Mouse (Mus musculus) lung, postnatal 25 days (tissue): ENCODE measurements around the gene D330020A13Rik.
A peak's percentile ranks its signal among the peaks of the same experiment; 100 is the strongest.

Experiments
- DNase-seq: peaks from one replicate; pipeline ENCODE4 v3.0.0; 2022; ENCODE audit warnings: low spot score

D330020A13Rik gene

GRCm38 (mm10) chr6:120294056-120294784 is at the start of gene D330020A13Rik, which contains the start of gene B4galnt3:
D330020A13Rik (plus strand) TSS chr6:120294364.
B4galnt3 (minus strand) TSS chr6:120294559.
- DNase-seq: no peak

- DNase-seq: no peak
Observed at GRCm38 (mm10) chr6:120246676-120247075, 47.5 kb upstream of the D330020A13Rik start.

- DNase-seq: no peak
Observed at GRCm38 (mm10) chr6:120249831-120250230, 44.3 kb upstream of the D330020A13Rik start.

GRCm38 (mm10) chr6:120251010-120251409 is 43.2 kb upstream of the D330020A13Rik start:
- no peak for DNase-seq

- DNase-seq: no peak
Observed at GRCm38 (mm10) chr6:120252741-120253140, 41.4 kb upstream of the D330020A13Rik start.

GRCm38 (mm10) chr6:120254640-120255039 is 39.5 kb upstream of the D330020A13Rik start:
- DNase-seq: no peak

- no peak for DNase-seq
Observed at GRCm38 (mm10) chr6:120255144-120255543, 39.0 kb upstream of the D330020A13Rik start.

- DNase-seq: no peak
Observed at GRCm38 (mm10) chr6:120255701-120256100, 38.5 kb upstream of the D330020A13Rik start.

- no peak for DNase-seq
Observed at GRCm38 (mm10) chr6:120256431-120256935, 37.7 kb upstream of the D330020A13Rik start.

- DNase-seq: no peak
Observed at GRCm38 (mm10) chr6:120259481-120259880, 34.7 kb upstream of the D330020A13Rik start.

- DNase-seq: no peak
Observed at GRCm38 (mm10) chr6:120262886-120263531, 31.2 kb upstream of the D330020A13Rik start.

- no peak for DNase-seq
Observed at GRCm38 (mm10) chr6:120263608-120264007, 30.6 kb upstream of the D330020A13Rik start.

GRCm38 (mm10) chr6:120264151-120264550 is 30.0 kb upstream of the D330020A13Rik start:
- DNase-seq: no peak

- no peak for DNase-seq
Observed at GRCm38 (mm10) chr6:120274181-120274580, 20.0 kb upstream of the D330020A13Rik start.

GRCm38 (mm10) chr6:120274887-120275286 is 19.3 kb upstream of the D330020A13Rik start:
- no peak for DNase-seq

GRCm38 (mm10) chr6:120275301-120275700 is 18.9 kb upstream of the D330020A13Rik start:
- DNase-seq: no peak

GRCm38 (mm10) chr6:120276874-120277449 is 17.2 kb upstream of the D330020A13Rik start:
- no peak for DNase-seq

- no peak for DNase-seq
Observed at GRCm38 (mm10) chr6:120287279-120287678, 6.9 kb upstream of the D330020A13Rik start.

- DNase-seq: no peak
Observed at GRCm38 (mm10) chr6:120288541-120288940, 5.6 kb upstream of the D330020A13Rik start.

- no peak for DNase-seq
Observed at GRCm38 (mm10) chr6:120289430-120289829, 4.7 kb upstream of the D330020A13Rik start.

GRCm38 (mm10) chr6:120291396-120292009 is 2.7 kb upstream of the D330020A13Rik start:
- DNase-seq: no peak

- peak; percentile 69 for DNase-seq
Observed at GRCm38 (mm10) chr6:120294785-120295133, 595 bp downstream of the D330020A13Rik start.
